Mouse (Mus musculus): ENCODE data around the gene Igfbp5. TPM values are rescaled to one million over a fixed set of nuclear protein-coding genes. Genes with fewer than 3 reads are reported as not detected.

Gene Igfbp5
- polyA plus RNA-seq, 2 experiments = 0.36 to 1.3 TPM

GRCm38 (mm10) chr1:72869275-72869674, 5.4 kb downstream of the Igfbp5 start:
- peaks cover 39% of the 10 kb centered on the region for H3K27me3 ChIP-seq (ENCODE audit: control insufficient read depth, insufficient read depth, low read length)
- H3K4me2 ChIP-seq (ENCODE audit: low read depth) = no peak overlapping the region
- H3K9ac ChIP-seq (replicated peaks) = no peak overlapping the region
- H3K9me3 ChIP-seq (ENCODE audit: control insufficient read depth, low read length) = no peaks in the 10 kb centered on the region
- ATAC-seq (ENCODE audit: insufficient read depth) (no peak), DNase-seq (ENCODE audit: low read depth in 3 of 3, low spot score in 3 of 3) (no peak)
- peaks cover 0 to 5% of the 10 kb centered on the region in 2 experiments; a peak in 2 of 4 replicates for H3K4me1 ChIP-seq (replicated peaks; ENCODE audit: control insufficient read depth in 2 of 2, insufficient read depth in 2 of 2, low read length in 1 of 2)
- H3K27ac ChIP-seq = no peak overlapping the region
- H3K4me3 ChIP-seq (ENCODE audit: insufficient read depth in 1 of 2, low read depth in 2 of 2, low read length in 2 of 2) = no peak overlapping the region
- no peaks in the 10 kb centered on the region for H3K36me3 ChIP-seq (replicated peaks; ENCODE audit: control insufficient read depth, insufficient read depth, low read depth)
- no peak for TF ChIP-seq CTCF (IDR thresholded peaks at IDR 0.05; ENCODE audit: low read depth)
- no peak for TF ChIP-seq EP300 (IDR thresholded peaks at IDR 0.05; ENCODE audit: low read depth)

- Histone ChIP-seq H3K27ac (no peak overlapping the region), H3K27me3 (ENCODE audit: control insufficient read depth, insufficient read depth, low read length) (peaks cover 33% of the 10 kb centered on the region), H3K4me1 (replicated peaks; ENCODE audit: control insufficient read depth in 2 of 2, insufficient read depth in 2 of 2, low read length in 1 of 2) (peaks cover 0 to 5% of the 10 kb centered on the region in 2 experiments; a peak in 2 of 4 replicates), H3K4me2 (ENCODE audit: low read depth) (no peak overlapping the region), H3K9ac (replicated peaks) (no peak overlapping the region), H3K9me3 (ENCODE audit: control insufficient read depth, low read length) (no peaks in the 10 kb centered on the region), H3K36me3 (replicated peaks; ENCODE audit: control insufficient read depth, insufficient read depth, low read depth) (no peaks in the 10 kb centered on the region), H3K4me3 (ENCODE audit: insufficient read depth in 1 of 2, low read depth in 2 of 2, low read length in 2 of 2) (no peak overlapping the region)
- DNase-seq (ENCODE audit: low read depth in 3 of 3, low spot score in 3 of 3) (no peak), ATAC-seq (ENCODE audit: insufficient read depth) (no peak)
- TF ChIP-seq CTCF (IDR thresholded peaks at IDR 0.05; ENCODE audit: low read depth) (no peak), EP300 (IDR thresholded peaks at IDR 0.05; ENCODE audit: low read depth) (no peak)
- WGBS (ENCODE audit: insufficient replicate concordance) = 22% methylated on average over 10 of the region's 10 CpGs
Measured at GRCm38 (mm10) chr1:72868429-72869215, 6.1 kb downstream of the Igfbp5 start.

- no peak for TF ChIP-seq CTCF (IDR thresholded peaks at IDR 0.05; ENCODE audit: low read depth)
- no peak for TF ChIP-seq EP300 (IDR thresholded peaks at IDR 0.05; ENCODE audit: low read depth)
- Histone ChIP-seq H3K36me3 (replicated peaks; ENCODE audit: control insufficient read depth, insufficient read depth, low read depth) (no peaks in the 10 kb centered on the region), H3K27ac (no peak overlapping the region), H3K4me1 (replicated peaks; ENCODE audit: control insufficient read depth in 2 of 2, insufficient read depth in 2 of 2, low read length in 1 of 2) (peaks cover 0 to 5% of the 10 kb centered on the region in 2 experiments; a peak in 2 of 4 replicates), H3K9me3 (ENCODE audit: control insufficient read depth, low read length) (no peaks in the 10 kb centered on the region), H3K27me3 (ENCODE audit: control insufficient read depth, insufficient read depth, low read length) (peaks cover 20% of the 10 kb centered on the region), H3K4me3 (ENCODE audit: insufficient read depth in 1 of 2, low read depth in 2 of 2, low read length in 2 of 2) (no peak overlapping the region), H3K9ac (replicated peaks) (no peak overlapping the region), H3K4me2 (ENCODE audit: low read depth) (no peak overlapping the region)
- ATAC-seq (ENCODE audit: insufficient read depth) (no peak), DNase-seq (ENCODE audit: low read depth in 3 of 3, low spot score in 3 of 3) (no peak)
- WGBS (ENCODE audit: insufficient replicate concordance) = 44% methylated on average over 1 of the region's 1 CpGs
Measured at GRCm38 (mm10) chr1:72867346-72867745, 7.3 kb downstream of the Igfbp5 start.

GRCm38 (mm10) chr1:72866417-72866816, 8.3 kb downstream of the Igfbp5 start:
- no peaks in the 10 kb centered on the region for H3K36me3 ChIP-seq (replicated peaks; ENCODE audit: control insufficient read depth, insufficient read depth, low read depth)
- no peak for TF ChIP-seq EP300 (IDR thresholded peaks at IDR 0.05; ENCODE audit: low read depth)
- TF ChIP-seq CTCF (IDR thresholded peaks at IDR 0.05; ENCODE audit: low read depth) = no peak
- H3K27ac ChIP-seq = no peak overlapping the region
- H3K9me3 ChIP-seq (ENCODE audit: control insufficient read depth, low read length) = no peaks in the 10 kb centered on the region
- 57% methylated on average over 5 of the region's 5 CpGs for WGBS (ENCODE audit: insufficient replicate concordance)
- H3K4me2 ChIP-seq (ENCODE audit: low read depth) = no peak overlapping the region
- peaks cover 11% of the 10 kb centered on the region for H3K27me3 ChIP-seq (ENCODE audit: control insufficient read depth, insufficient read depth, low read length)
- no peak overlapping the region for H3K4me3 ChIP-seq (ENCODE audit: insufficient read depth in 1 of 2, low read depth in 2 of 2, low read length in 2 of 2)
- ATAC-seq (ENCODE audit: insufficient read depth) (no peak), DNase-seq (ENCODE audit: low read depth in 3 of 3, low spot score in 3 of 3) (no peak)
- H3K9ac ChIP-seq (replicated peaks) = no peak overlapping the region
- no peaks in the 10 kb centered on the region; a peak in 1 of 4 replicates for H3K4me1 ChIP-seq (replicated peaks; ENCODE audit: control insufficient read depth in 2 of 2, insufficient read depth in 2 of 2, low read length in 1 of 2)

- WGBS (ENCODE audit: insufficient replicate concordance) = 32% methylated on average over 6 of the region's 6 CpGs
- no peak overlapping the region for H3K27ac ChIP-seq
Measured at GRCm38 (mm10) chr1:72865900-72866299, 8.8 kb downstream of the Igfbp5 start.

More at GRCm38 (mm10) chr1:72865900-72866299, 8.8 kb downstream of the Igfbp5 start:
- DNase-seq (ENCODE audit: low read depth in 3 of 3, low spot score in 3 of 3) (peak in 2 of 3 experiments; percentile 22 to 26), ATAC-seq (ENCODE audit: insufficient read depth) (no peak)
- H3K9me3 ChIP-seq (ENCODE audit: control insufficient read depth, low read length) = no peaks in the 10 kb centered on the region
- H3K4me1 ChIP-seq (replicated peaks; ENCODE audit: control insufficient read depth in 2 of 2, insufficient read depth in 2 of 2, low read length in 1 of 2) = no peaks in the 10 kb centered on the region
- H3K4me2 ChIP-seq (ENCODE audit: low read depth) = no peak overlapping the region
- H3K4me3 ChIP-seq (ENCODE audit: insufficient read depth in 1 of 2, low read depth in 2 of 2, low read length in 2 of 2) = no peak overlapping the region
- TF ChIP-seq CTCF (IDR thresholded peaks at IDR 0.05; ENCODE audit: low read depth) = peak; percentile 93
- TF ChIP-seq EP300 (IDR thresholded peaks at IDR 0.05; ENCODE audit: low read depth) = no peak
- peaks cover 6% of the 10 kb centered on the region; the same call in 1 of the 2 replicates for H3K27me3 ChIP-seq (ENCODE audit: control insufficient read depth, insufficient read depth, low read length)
- H3K36me3 ChIP-seq (replicated peaks; ENCODE audit: control insufficient read depth, insufficient read depth, low read depth) = no peaks in the 10 kb centered on the region
- H3K9ac ChIP-seq (replicated peaks) = no peak overlapping the region

Measured in liver, embryonic 14.5 days (tissue).